Comparison of ENCODE assay signal across 9 mouse cellular contexts in genomic region chr14:46386478-46387356, GRCm38 (mm10). TPM values are rescaled to one million over a fixed set of nuclear protein-coding genes. Genes with fewer than 3 reads are reported as not detected.
DNase-seq lines count a peak whose midpoint lies in the region; ATAC-seq and TF ChIP-seq lines count a peak whose summit lies in the region.
"Had no signal": no experiment of that assay in that cellular context is flagged by ENCODE, and none has a peak within 500 bp of the region (broad histone marks: within the 10 kb centered on the region; RNA-seq: fewer than 3 reads in every experiment).

No protein-coding gene starts in this region.

- H3K9me3 ChIP-seq in forebrain, embryonic 15.5 days: no peaks in the 10 kb centered on the region
- H3K9me3 ChIP-seq in midbrain, embryonic 11.5 days (ENCODE audit: control insufficient read depth, low read length): no peaks in the 10 kb centered on the region

- no peak for TF ChIP-seq CTCF in layer of hippocampus, adult 2 months (conservative IDR thresholded peaks at IDR 0.05)
- no peak for TF ChIP-seq CTCF in kidney, adult 2 months (conservative IDR thresholded peaks at IDR 0.05; ENCODE audit: insufficient read depth, insufficient read length, low read depth, low read length)
- TF ChIP-seq CTCF in cerebellum, adult 2 months (IDR thresholded peaks at IDR 0.05; ENCODE audit: borderline replicate concordance, insufficient read depth, low read depth, low read length): no peak

- H3K27me3 ChIP-seq in forebrain, embryonic 15.5 days: peaks cover 91% of the 10 kb centered on the region
- no peaks in the 10 kb centered on the region for H3K27me3 ChIP-seq in kidney, adult 2 months (replicated peaks; ENCODE audit: control insufficient read depth, insufficient read depth, low read length)
- peaks cover 81% of the 10 kb centered on the region for H3K27me3 ChIP-seq in midbrain, embryonic 11.5 days (ENCODE audit: control insufficient read depth, insufficient read depth, low read length)
- H3K27me3 ChIP-seq in cerebellum, adult 2 months (ENCODE audit: control insufficient read depth, insufficient read depth, low read length): peaks cover 15% of the 10 kb centered on the region; the same call in 1 of the 2 replicates

- H3K36me3 ChIP-seq in forebrain, embryonic 15.5 days: no peaks in the 10 kb centered on the region
- H3K36me3 ChIP-seq in kidney, adult 2 months (ENCODE audit: control insufficient read depth, insufficient read depth, low read length): peaks cover 3% of the 10 kb centered on the region; the same call in 1 of the 2 replicates
- no peaks in the 10 kb centered on the region for H3K36me3 ChIP-seq in midbrain, embryonic 11.5 days (ENCODE audit: control insufficient read depth, insufficient read depth, low read length)

- no peak for DNase-seq in layer of hippocampus, adult 2 months (ENCODE audit: low spot score in 2 of 2)
- no peak for DNase-seq in layer of hippocampus, postnatal 25 days (ENCODE audit: extremely low spot score in 1 of 2, low spot score in 1 of 2)
- DNase-seq in kidney, adult 2 months: peak; percentile 57
- no peak for DNase-seq in midbrain, embryonic 11.5 days (ENCODE audit: low spot score, missing footprints)
- DNase-seq in cerebellum, adult 2 months: no peak
- DNase-seq in left cerebral cortex, adult 9 months (ENCODE audit: low spot score in 2 of 2): no peak
- no peak for DNase-seq in thymus, postnatal 14 days

- H3K4me1 ChIP-seq in forebrain, embryonic 15.5 days: peaks cover 50% of the 10 kb centered on the region
- peaks cover 1% of the 10 kb centered on the region for H3K4me1 ChIP-seq in kidney, adult 2 months (ENCODE audit: control insufficient read depth, insufficient read depth, low read length)
- H3K4me1 ChIP-seq in midbrain, embryonic 11.5 days (ENCODE audit: control insufficient read depth, insufficient read depth, low read length): peaks cover 15% of the 10 kb centered on the region
- H3K4me1 ChIP-seq in cerebellum, adult 2 months (ENCODE audit: control insufficient read depth, insufficient read depth, low read length): peaks cover 4% of the 10 kb centered on the region; the same call in 1 of the 2 replicates

- under 1% methylated on average over 28 of the region's 28 CpGs for WGBS in forebrain, embryonic 15.5 days
- WGBS in kidney, adult 2 months: under 1% methylated on average over 28 of the region's 28 CpGs
- WGBS in midbrain, embryonic 11.5 days: 0% methylated on average over 28 of the region's 28 CpGs
- 2% methylated on average over 28 of the region's 28 CpGs for WGBS in cerebellum, adult 2 months

- peak overlapping the region; percentile 43; the same call in 1 of the 2 replicates for H3K9ac ChIP-seq in forebrain, embryonic 15.5 days (replicated peaks)
- no peak overlapping the region for H3K9ac ChIP-seq in midbrain, embryonic 11.5 days (ENCODE audit: low read length)

- peak overlapping the region; percentile 49 for H3K4me3 ChIP-seq in layer of hippocampus, adult 2 months
- peak overlapping the region; percentile 51 for H3K4me3 ChIP-seq in forebrain, embryonic 15.5 days
- peak overlapping the region; percentile 64 for H3K4me3 ChIP-seq in kidney, adult 2 months (ENCODE audit: insufficient read depth, low read depth, low read length)
- H3K4me3 ChIP-seq in midbrain, embryonic 11.5 days (ENCODE audit: low read depth, low read length): peak overlapping the region; percentile 47
- no peak overlapping the region for H3K4me3 ChIP-seq in cerebellum, adult 2 months (replicated peaks; ENCODE audit: insufficient read depth, low read depth, low read length)

- peak; percentile 67 for ATAC-seq in forebrain, embryonic 15.5 days (replicated peaks)
- ATAC-seq in midbrain, embryonic 11.5 days (ENCODE audit: low FRiP score): peak; percentile 26

- peak; percentile 85 for TF ChIP-seq POLR2A in kidney, adult 2 months (IDR thresholded peaks at IDR 0.05; ENCODE audit: low read depth, low read length)
- no peak for TF ChIP-seq POLR2A in cerebellum, adult 2 months (IDR thresholded peaks at IDR 0.05; ENCODE audit: borderline replicate concordance, insufficient read depth, low read length)

- 0 out of 2 replicates have a peak overlapping the region, but pooled peaks have one; percentile 10 for H3K27ac ChIP-seq in layer of hippocampus, adult 2 months
- no peak overlapping the region for H3K27ac ChIP-seq in forebrain, embryonic 15.5 days (replicated peaks)
- H3K27ac ChIP-seq in kidney, adult 2 months (ENCODE audit: insufficient read depth, low read depth, low read length): peak overlapping the region; percentile 91
- H3K27ac ChIP-seq in midbrain, embryonic 11.5 days (ENCODE audit: low read depth, low read length): no peak overlapping the region
- no peak overlapping the region for H3K27ac ChIP-seq in cerebellum, adult 2 months (ENCODE audit: insufficient read depth, low read length)
- H3K27ac ChIP-seq: macrophage had no signal

- H3K4me2 ChIP-seq in forebrain, embryonic 15.5 days (replicated peaks): peak overlapping the region; percentile 69
- peak overlapping the region; percentile 67 for H3K4me2 ChIP-seq in midbrain, embryonic 11.5 days

RNA-seq across cellular contexts. Expression of gene Bmp4, which starts 3.8 kb away (rescaled TPM):
- total RNA-seq in layer of hippocampus, adult 2 months (2021): 1 to 10 TPM; 3.0 to 3.2 TPM
- total RNA-seq in layer of hippocampus, postnatal 25 days (2021): 1 to 10 TPM; 5.9 to 8.0 TPM
- 3.0 and 5.0 TPM in 2 replicates for polyA plus RNA-seq in forebrain, embryonic 15.5 days (2015; fragmentation: Nextera tagmentation; extraction: Ambion mirVana)
- polyA plus RNA-seq in kidney, adult 2 months (2012; rRNA removed): 134 and 149 TPM in 2 replicates
- polyA plus RNA-seq in midbrain, embryonic 11.5 days (2014; fragmentation: Nextera tagmentation; extraction: Ambion mirVana): 4.7 and 6.8 TPM in 2 replicates
- 4.9 and 5.1 TPM in 2 replicates for polyA plus RNA-seq in cerebellum, adult 2 months (2012; rRNA removed)
- polyA plus RNA-seq: macrophage had no signal

RNA-seq across cellular contexts. Expression of gene Gm15217, which starts 7.5 kb away (rescaled TPM):
- total RNA-seq in layer of hippocampus, adult 2 months (2021): not detected
- total RNA-seq in layer of hippocampus, postnatal 25 days (2021): not detected
- not detected in 2 replicates for polyA plus RNA-seq in forebrain, embryonic 15.5 days (2015; fragmentation: Nextera tagmentation; extraction: Ambion mirVana)
- polyA plus RNA-seq in kidney, adult 2 months (2012; rRNA removed): 34.5 and 40.3 TPM in 2 replicates
- polyA plus RNA-seq in midbrain, embryonic 11.5 days (2014; fragmentation: Nextera tagmentation; extraction: Ambion mirVana): not detected in 2 replicates
- not detected in 2 replicates for polyA plus RNA-seq in cerebellum, adult 2 months (2012; rRNA removed)
- polyA plus RNA-seq: macrophage had no signal

Comparison
In these comparisons a context has a peak if more than half of its experiments do, and no peak if none do; other contexts are left out.
1. H3K27ac ChIP-seq: peak in layer of hippocampus, adult 2 months (single experiment) and kidney, adult 2 months (single experiment); none in forebrain, embryonic 15.5 days (single experiment), midbrain, embryonic 11.5 days (single experiment) and cerebellum, adult 2 months (single experiment).
2. RNA of gene Bmp4, which starts 3.8 kb away (polyA plus RNA-seq): 134 to 149 TPM in kidney, adult 2 months; 3.0 to 5.0 TPM in forebrain, embryonic 15.5 days, 4.9 to 5.1 TPM in cerebellum, adult 2 months and 4.7 to 6.8 TPM in midbrain, embryonic 11.5 days; every median in the first group is over 10 times any median in the second.
3. RNA of gene Gm15217, which starts 7.5 kb away (polyA plus RNA-seq): 34.5 to 40.3 TPM in kidney, adult 2 months; not detected in forebrain, embryonic 15.5 days, not detected in midbrain, embryonic 11.5 days and not detected in cerebellum, adult 2 months; every median in the first group is over 10 times any median in the second.